Mouse (Mus musculus) ES-E14 (cell line): ENCODE data around the gene Sigmar1. TPM values are rescaled to one million over a fixed set of nuclear protein-coding genes. Genes with fewer than 3 reads are reported as not detected.
A peak's percentile ranks its signal among the peaks of the same experiment; 100 is the strongest.

ENCODE experiments used
- DNase-seq: peaks from one replicate; pipeline ENCODE4 v3.0.0-alpha.2; 2013; ENCODE audit warnings: low read depth, low spot score
- H3K27ac ChIP-seq: 2 replicates; pipeline ENCODE4 v1.5.1; 2012; ENCODE audit warnings: low read depth, mild to moderate bottlenecking, low read length, moderate library complexity, mixed read lengths; ENCODE audit not compliant: poor library complexity, insufficient read depth, severe bottlenecking
- H3K36me3 ChIP-seq: 2 replicates; pipeline ENCODE4 v1.6.1; 2012; ENCODE audit warnings: mild to moderate bottlenecking, low read length, moderate library complexity, mixed read lengths; ENCODE audit not compliant: control insufficient read depth, poor library complexity, insufficient read depth, severe bottlenecking
- H3K4me1 ChIP-seq, 2 experiments: fragments of 150-350 bp in 1 of 2; sonication (generic) in 1 of 2; 2 replicates each; pipeline ENCODE4 v1.6.1; 2012; ENCODE audit warnings: low read length in 2 of 2, mild to moderate bottlenecking in 1 of 2, mixed read lengths in 1 of 2; ENCODE audit not compliant: control insufficient read depth in 2 of 2, insufficient read depth in 2 of 2, poor library complexity in 1 of 2
- H3K4me3 ChIP-seq, 2 experiments: fragments of 150-350 bp in 1 of 2; sonication (generic) in 1 of 2; 2 replicates each; pipeline ENCODE4 v1.5.1; 2012; ENCODE audit warnings: low read length in 2 of 2, low read depth in 1 of 2, mild to moderate bottlenecking in 1 of 2, mixed read lengths in 1 of 2; ENCODE audit not compliant: insufficient read depth in 1 of 2, poor library complexity in 1 of 2, severe bottlenecking in 1 of 2
- H3K9ac ChIP-seq: 2 replicates; pipeline ENCODE4 v1.6.1; 2012; ENCODE audit warnings: low read depth, mild to moderate bottlenecking, low read length, mixed read lengths; ENCODE audit not compliant: poor library complexity, insufficient read depth, severe bottlenecking
- H3K9me3 ChIP-seq: fragments of 150-350 bp; sonication (generic); 2 replicates; pipeline ENCODE4 v1.6.1; 2012; ENCODE audit warnings: low read depth, mild to moderate bottlenecking, low read length; ENCODE audit not compliant: control insufficient read depth, insufficient read depth
- CHD2 ChIP-seq: IDR thresholded peaks from 2 replicates; pipeline ENCODE4 v1.6.1; 2014; ENCODE audit warnings: mild to moderate bottlenecking, low read depth, low read length, inconsistent platforms
- HCFC1 ChIP-seq: IDR thresholded peaks from 2 replicates; pipeline ENCODE4 v1.6.1; 2012; ENCODE audit warnings: low read length, inconsistent platforms, borderline replicate concordance; ENCODE audit not compliant: insufficient read depth
- MAFK ChIP-seq: IDR thresholded peaks from 2 replicates; pipeline ENCODE4 v1.6.1; 2014; ENCODE audit warnings: mild to moderate bottlenecking, low read depth, low read length, inconsistent platforms; ENCODE audit not compliant: insufficient read depth
- ZC3H11A ChIP-seq: IDR thresholded peaks from 2 replicates; pipeline ENCODE4 v1.6.1; 2012; ENCODE audit warnings: low read depth, mild to moderate bottlenecking, inconsistent platforms, low read length, borderline replicate concordance
- ZNF384 ChIP-seq: IDR thresholded peaks from 2 replicates; pipeline ENCODE4 v1.6.1; 2012; ENCODE audit warnings: low read depth, low read length, inconsistent platforms
- in situ Hi-C, 2 experiments: fragments of 600-800 bp; cut with MboI; formaldehyde crosslinking; loops; one replicate each; pipeline ENCODE4 v1.15.1; 2025; ENCODE audit warnings: low sequenced_read_pairs in 2 of 2, inconsistent platforms in 1 of 2; ENCODE audit not compliant: unreplicated experiment in 2 of 2
- total RNA-seq: library from RNA; depleted of rRNA; stranded (reverse); fragments of 300-350 nt; gene quantifications from 2 replicates; pipeline ENCODE4 v1.2.3, GENCODE M21; 2012

The Sigmar1 gene
- total RNA-seq, 1 experiment, result 198 TPM

DNA sequence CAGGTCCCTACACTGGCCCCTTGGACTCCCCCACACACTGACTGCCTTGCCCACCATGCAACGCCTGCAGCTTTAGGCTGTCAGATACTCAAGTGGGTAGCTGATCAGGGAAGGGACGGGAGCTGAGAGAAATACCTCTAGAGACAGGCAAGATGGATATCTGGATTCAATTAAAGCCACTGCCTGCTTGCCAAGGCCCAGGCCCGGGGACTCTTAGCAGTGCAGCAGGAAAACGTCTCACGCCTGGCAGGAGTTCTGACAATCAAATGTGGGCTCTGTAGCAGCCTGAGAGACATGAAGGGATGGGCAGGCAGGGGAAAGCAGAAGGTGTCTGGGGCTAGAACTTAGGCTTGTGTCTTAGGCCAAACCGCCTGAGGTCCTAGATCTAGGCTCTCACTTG lies 39.1 kb downstream of the Sigmar1 start:
- Histone ChIP-seq H3K4me3 (no peak overlapping the region), H3K9me3 (no peaks in the 10 kb centered on the region), H3K27ac (no peak overlapping the region), H3K36me3 (peaks cover 16% of the 10 kb centered on the region; the same call in 1 of the 2 replicates), H3K9ac (no peak overlapping the region), H3K4me1 (peaks cover 2 to 3% of the 10 kb centered on the region in 2 experiments; a peak in 1 of 4 replicates)
- TF ChIP-seq ZNF384 (no peak), MAFK (no peak)
- in situ Hi-C loops, result loop anchor here in 1 of 2 experiments (25.0 kb wide), 1 partner anchor 155 kb away; the partner anchor contains the start of genes Dnaic1 and Fam219a
- no peak for DNase-seq

DNA sequence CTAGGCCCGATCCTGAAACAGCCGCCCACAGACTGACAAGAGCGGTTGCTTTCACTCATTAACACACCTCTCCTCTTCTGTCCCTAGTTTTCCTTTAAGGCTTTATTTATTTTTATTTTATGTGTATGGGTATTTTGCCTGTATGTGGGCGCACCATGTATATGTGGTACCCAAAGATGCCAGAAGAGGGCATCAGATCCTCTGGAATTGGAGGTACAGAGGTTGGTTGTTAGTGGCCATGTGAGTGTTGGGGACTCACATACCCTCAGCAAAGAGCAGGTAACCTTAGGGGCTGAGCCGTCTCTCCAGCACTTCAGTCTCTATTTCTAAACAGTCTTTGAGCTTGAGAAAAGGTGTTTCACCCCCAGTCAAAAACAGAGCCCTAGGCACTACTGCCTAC lies 40.4 kb downstream of the Sigmar1 start:
- H3K4me1 ChIP-seq, result peaks cover 2 to 5% of the 10 kb centered on the region in 2 experiments; a peak in 1 of 4 replicates
- DNase-seq, result no peak

DNA sequence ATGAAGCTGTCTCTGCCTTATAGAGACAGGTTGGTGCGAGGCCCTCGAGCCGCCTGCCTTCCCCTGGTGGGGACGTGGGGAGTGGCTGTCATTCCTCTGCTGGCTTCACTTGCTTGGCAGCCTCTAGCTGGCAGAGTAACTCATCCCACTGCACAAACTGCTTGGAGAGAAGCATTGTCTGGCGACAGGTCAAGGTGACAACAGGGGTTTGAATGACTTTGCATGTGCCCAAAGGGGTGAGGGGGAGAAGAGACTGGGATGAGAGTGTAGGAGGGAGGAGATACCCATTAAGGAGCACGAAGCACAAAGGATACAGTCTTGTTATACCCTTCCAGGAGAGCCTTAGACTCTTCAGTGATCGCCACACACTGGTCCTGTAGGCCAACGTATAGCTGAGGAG lies 40.9 kb downstream of the Sigmar1 start:
- in situ Hi-C loops, result loop anchor here in 1 of 2 experiments (25.0 kb wide), 1 partner anchor 153 kb away; the partner anchor contains the start of genes Dnaic1 and Fam219a
- no peaks in the 10 kb centered on the region for H3K9me3 ChIP-seq
- H3K4me3 ChIP-seq, result no peak overlapping the region
- no peak overlapping the region for H3K27ac ChIP-seq
- peaks cover 2 to 5% of the 10 kb centered on the region in 2 experiments; a peak in 1 of 4 replicates for H3K4me1 ChIP-seq
- H3K36me3 ChIP-seq, result peaks cover 21% of the 10 kb centered on the region; the same call in 1 of the 2 replicates
- no peak overlapping the region for H3K9ac ChIP-seq
- DNase-seq, result no peak
- no peak for TF ChIP-seq CHD2
- no peak for TF ChIP-seq MAFK
- no peak for TF ChIP-seq ZNF384
- TF ChIP-seq HCFC1, result no peak
- no peak for TF ChIP-seq ZC3H11A

More for the DNA sequence above, 40.4 kb downstream of the Sigmar1 start:
- in situ Hi-C loops, result loop anchor here in 1 of 2 experiments (25.0 kb wide), 1 partner anchor 153 kb away; the partner anchor contains the start of genes Dnaic1 and Fam219a
- Histone ChIP-seq H3K36me3 (peaks cover 21% of the 10 kb centered on the region; the same call in 1 of the 2 replicates), H3K9ac (no peak overlapping the region), H3K27ac (no peak overlapping the region), H3K4me3 (no peak overlapping the region), H3K9me3 (no peaks in the 10 kb centered on the region)
- TF ChIP-seq CHD2 (no peak), HCFC1 (no peak), MAFK (no peak), ZC3H11A (no peak), ZNF384 (no peak)

DNA sequence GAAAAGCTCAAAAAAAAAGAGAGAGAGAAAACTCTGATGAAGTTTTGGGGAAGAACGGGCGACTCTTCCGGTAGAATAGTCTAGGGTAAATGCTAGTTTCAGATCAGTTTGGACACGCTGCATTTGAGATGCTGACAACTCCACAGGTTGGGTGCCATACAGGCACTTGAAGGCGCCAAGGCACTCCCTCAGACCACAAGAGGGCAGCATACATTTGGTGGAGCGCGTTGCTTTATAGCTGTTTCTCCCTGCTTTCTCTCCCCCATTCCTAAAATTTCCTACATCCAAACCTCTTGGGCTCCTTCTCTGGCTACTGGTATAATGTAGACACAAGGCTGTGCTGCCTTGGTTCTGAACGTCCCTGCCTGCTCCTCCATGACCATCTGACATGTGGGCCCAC lies 41.7 kb downstream of the Sigmar1 start:
- in situ Hi-C loops, result loop anchor here in 1 of 2 experiments (25.0 kb wide), 1 partner anchor 152 kb away; the partner anchor contains the start of genes Dnaic1 and Fam219a
- H3K4me3 ChIP-seq, result peak overlapping the region in 1 of 2 experiments; percentile 11; a peak in 1 of 4 replicates
- no peak for DNase-seq
- peaks cover 2 to 5% of the 10 kb centered on the region in 2 experiments; a peak in 1 of 4 replicates for H3K4me1 ChIP-seq
- H3K9ac ChIP-seq, result no peak overlapping the region
- H3K9me3 ChIP-seq, result no peaks in the 10 kb centered on the region
- peaks cover 17% of the 10 kb centered on the region; the same call in 1 of the 2 replicates for H3K36me3 ChIP-seq
- no peak overlapping the region for H3K27ac ChIP-seq
- no peak for TF ChIP-seq ZC3H11A
- no peak for TF ChIP-seq ZNF384
- no peak for TF ChIP-seq CHD2
